Mouse (Mus musculus) limb, embryonic 11.5 days (tissue): Measurements from ENCODE around the gene Letm1. TPM values are rescaled to one million over a fixed set of nuclear protein-coding genes. Genes with fewer than 3 reads are reported as not detected.

Experiments used
- ATAC-seq: fragments of 200-750 bp; cut with Nextera tagmentation; 2 replicates; pipeline ENCODE4 v1.8.0; 2017; ENCODE audit warnings: low read depth; ENCODE audit not compliant: insufficient number of reproducible peaks, low FRiP score, low TSS enrichment
- DNase-seq: peaks from one replicate; pipeline ENCODE4 v3.0.0-alpha.2; 2015; ENCODE audit warnings: low spot score
- H3K27ac ChIP-seq: fragments of 300-500 bp; sonication (generic); replicated peaks from 2 replicates; pipeline ENCODE4 v1.5.1; 2014; ENCODE audit warnings: low read depth, mild to moderate bottlenecking, low read length
- H3K27me3 ChIP-seq: fragments of 300-500 bp; sonication (generic); 2 replicates; pipeline ENCODE4 v1.6.1; 2014; ENCODE audit warnings: mild to moderate bottlenecking, low read length, mixed read lengths; ENCODE audit not compliant: control insufficient read depth, insufficient read depth
- H3K36me3 ChIP-seq: fragments of 300-500 bp; sonication (generic); 2 replicates; pipeline ENCODE4 v1.6.1; 2014; ENCODE audit warnings: mild to moderate bottlenecking, low read length, moderate library complexity, mixed read lengths; ENCODE audit not compliant: control insufficient read depth, insufficient read depth
- H3K4me1 ChIP-seq: fragments of 300-500 bp; sonication (generic); 2 replicates; pipeline ENCODE4 v1.6.1; 2014; ENCODE audit warnings: low read length, mixed read lengths; ENCODE audit not compliant: control insufficient read depth, insufficient read depth
- H3K4me2 ChIP-seq: fragments of 300-500 bp; sonication (generic); 2 replicates; pipeline ENCODE4 v1.6.1; 2014; ENCODE audit warnings: low read depth, mild to moderate bottlenecking, moderate library complexity; ENCODE audit not compliant: severe bottlenecking
- H3K4me3 ChIP-seq: fragments of 300-500 bp; sonication (generic); 2 replicates; pipeline ENCODE4 v1.5.1; 2014; ENCODE audit warnings: low read depth, low read length
- H3K9ac ChIP-seq: fragments of 300-500 bp; sonication (generic); 2 replicates; pipeline ENCODE4 v1.6.1; 2014; ENCODE audit warnings: mild to moderate bottlenecking, low read length
- H3K9me3 ChIP-seq: fragments of 300-500 bp; sonication (generic); 2 replicates; pipeline ENCODE4 v1.6.1; 2016; ENCODE audit warnings: low read length; ENCODE audit not compliant: control insufficient read depth
- WGBS: fragments of 180-500 bp; shearing (Covaris S2); extraction: QIAGEN DNeasy Blood & Tissue Kit; methylation state at CpG from one replicate; pipeline ENCODE4 v1.1.7; 2014; 5-methylcytosine and 5-hydroxymethylcytosine counted together
- polyA plus RNA-seq: library from polyadenylated mRNA; unstranded; fragments of >200 nt; fragmentation: Nextera tagmentation; extraction: Ambion mirVana; gene quantifications from 2 replicates; pipeline ENCODE4 v1.2.1, GENCODE M21; 2014

Letm1 gene
- polyA plus RNA-seq, 1 experiment from 2014 or later: 56.4 TPM

- Histone ChIP-seq H3K9ac (no peak overlapping the region), H3K27ac (no peak overlapping the region), H3K9me3 (no peaks in the 10 kb centered on the region), H3K36me3 (no peaks in the 10 kb centered on the region), H3K4me2 (no peak overlapping the region), H3K4me1 (peaks cover 11% of the 10 kb centered on the region; the same call in 1 of the 2 replicates), H3K4me3 (no peak overlapping the region), H3K27me3 (no peaks in the 10 kb centered on the region)
- WGBS: 64% methylated on average over 4 of the region's 4 CpGs
- ATAC-seq: no peak
- no peak for DNase-seq
These were observed 75.5 kb downstream of the Letm1 start for GRCm38 (mm10) chr5:33707163-33707562.

GRCm38 (mm10) chr5:33706350-33706629 lies 76.3 kb downstream of the Letm1 start:
- H3K4me3 ChIP-seq: no peak overlapping the region
- no peaks in the 10 kb centered on the region for H3K27me3 ChIP-seq
- no peak overlapping the region for H3K4me2 ChIP-seq
- ATAC-seq (no peak), DNase-seq (no peak)
- no peak overlapping the region for H3K27ac ChIP-seq
- no peaks in the 10 kb centered on the region for H3K9me3 ChIP-seq
- H3K9ac ChIP-seq: no peak overlapping the region
- H3K4me1 ChIP-seq: peaks cover 11% of the 10 kb centered on the region; the same call in 1 of the 2 replicates
- WGBS: 96% methylated on average over 1 of the region's 1 CpGs
- H3K36me3 ChIP-seq: no peaks in the 10 kb centered on the region

GRCm38 (mm10) chr5:33705612-33706349 lies 76.8 kb downstream of the Letm1 start:
- H3K27ac ChIP-seq: no peak overlapping the region; the same call in 1 of the 2 replicates
- H3K4me3 ChIP-seq: no peak overlapping the region
- DNase-seq: no peak
- 43% methylated on average over 9 of the region's 9 CpGs for WGBS
- H3K9me3 ChIP-seq: no peaks in the 10 kb centered on the region
- H3K27me3 ChIP-seq: no peaks in the 10 kb centered on the region
- H3K4me1 ChIP-seq: peaks cover 11% of the 10 kb centered on the region; the same call in 1 of the 2 replicates
- peak overlapping the region; percentile 19; the same call in 1 of the 2 replicates for H3K9ac ChIP-seq
- peak overlapping the region; percentile 12; the same call in 1 of the 2 replicates for H3K4me2 ChIP-seq
- H3K36me3 ChIP-seq: no peaks in the 10 kb centered on the region
- no peak for ATAC-seq

- peak overlapping the region; percentile 19; the same call in 1 of the 2 replicates for H3K9ac ChIP-seq
These were observed 77.5 kb downstream of the Letm1 start for GRCm38 (mm10) chr5:33704945-33705611.

GRCm38 (mm10) chr5:33703999-33704398 lies 78.6 kb downstream of the Letm1 start:
- no peaks in the 10 kb centered on the region for H3K9me3 ChIP-seq
- 75% methylated on average over 8 of the region's 8 CpGs for WGBS
- H3K4me2 ChIP-seq: no peak overlapping the region
- H3K4me3 ChIP-seq: no peak overlapping the region
- no peak overlapping the region for H3K27ac ChIP-seq
- ATAC-seq: no peak
- peaks cover 23% of the 10 kb centered on the region for H3K4me1 ChIP-seq
- no peak for DNase-seq
- H3K36me3 ChIP-seq: no peaks in the 10 kb centered on the region
- H3K9ac ChIP-seq: no peak overlapping the region
- no peaks in the 10 kb centered on the region for H3K27me3 ChIP-seq

More at GRCm38 (mm10) chr5:33704945-33705611, 77.5 kb downstream of the Letm1 start:
- Histone ChIP-seq H3K9me3 (no peaks in the 10 kb centered on the region), H3K36me3 (no peaks in the 10 kb centered on the region), H3K27me3 (no peaks in the 10 kb centered on the region), H3K27ac (no peak overlapping the region; the same call in 1 of the 2 replicates), H3K4me3 (no peak overlapping the region), H3K4me2 (peak overlapping the region; percentile 12; the same call in 1 of the 2 replicates), H3K4me1 (peaks cover 16% of the 10 kb centered on the region)
- WGBS: 3% methylated on average over 11 of the region's 11 CpGs
- no peak for DNase-seq
- no peak for ATAC-seq

GRCm38 (mm10) chr5:33701832-33702231 lies 80.8 kb downstream of the Letm1 start:
- no peaks in the 10 kb centered on the region for H3K27me3 ChIP-seq
- no peak overlapping the region for H3K4me3 ChIP-seq
- no peak overlapping the region for H3K4me2 ChIP-seq
- H3K4me1 ChIP-seq: peaks cover 38% of the 10 kb centered on the region
- no peak overlapping the region for H3K9ac ChIP-seq
- no peak overlapping the region for H3K27ac ChIP-seq
- WGBS: 83% methylated on average over 11 of the region's 11 CpGs
- no peaks in the 10 kb centered on the region for H3K9me3 ChIP-seq
- no peak for DNase-seq
- no peak for ATAC-seq
- H3K36me3 ChIP-seq: no peaks in the 10 kb centered on the region

GRCm38 (mm10) chr5:33700010-33700409 lies 82.6 kb downstream of the Letm1 start:
- Histone ChIP-seq H3K9ac (no peak overlapping the region), H3K4me3 (no peak overlapping the region), H3K27ac (no peak overlapping the region), H3K4me1 (peaks cover 45% of the 10 kb centered on the region), H3K27me3 (peaks cover 7% of the 10 kb centered on the region; the same call in 1 of the 2 replicates), H3K36me3 (no peaks in the 10 kb centered on the region), H3K9me3 (no peaks in the 10 kb centered on the region), H3K4me2 (no peak overlapping the region)
- DNase-seq: no peak
- WGBS: 31% methylated on average over 13 of the region's 13 CpGs
- no peak for ATAC-seq

GRCm38 (mm10) chr5:33698669-33699068 lies 83.9 kb downstream of the Letm1 start:
- peaks cover 10% of the 10 kb centered on the region for H3K27me3 ChIP-seq
- no peaks in the 10 kb centered on the region for H3K9me3 ChIP-seq
- H3K4me2 ChIP-seq: no peak overlapping the region
- no peak for DNase-seq
- H3K9ac ChIP-seq: no peak overlapping the region
- no peak overlapping the region for H3K27ac ChIP-seq
- ATAC-seq: no peak
- no peaks in the 10 kb centered on the region for H3K36me3 ChIP-seq
- peaks cover 47% of the 10 kb centered on the region for H3K4me1 ChIP-seq
- H3K4me3 ChIP-seq: no peak overlapping the region
- WGBS: 85% methylated on average over 5 of the region's 5 CpGs
